ENCODE assay signal across 8 mouse cellular contexts in genomic region chr14:31604916-31605315, GRCm38 (mm10). TPM values are rescaled to one million over a fixed set of nuclear protein-coding genes. Genes with fewer than 3 reads are reported as not detected.
DNase-seq lines count a peak whose midpoint lies in the region; ATAC-seq and TF ChIP-seq lines count a peak whose summit lies in the region.

No protein-coding gene starts in this region.

- no peaks in the 10 kb centered on the region for H3K27me3 ChIP-seq in heart, adult 2 months (ENCODE audit: control insufficient read depth, insufficient read depth, low read length)

- no peak overlapping the region for H3K9ac ChIP-seq in heart, adult 2 months (ENCODE audit: low read depth, low read length)

- no peak for TF ChIP-seq POLR2A in heart, adult 2 months (IDR thresholded peaks at IDR 0.05; ENCODE audit: insufficient read depth, low read depth, low read length)

- 66% methylated on average over 5 of the region's 5 CpGs for WGBS in heart, adult 2 months

- H3K36me3 ChIP-seq in heart, adult 2 months (ENCODE audit: control insufficient read depth, insufficient read depth, low read length), result no peaks in the 10 kb centered on the region

- no peak for TF ChIP-seq EP300 in heart, adult 2 months (IDR thresholded peaks at IDR 0.05; ENCODE audit: insufficient read depth, low read depth, low read length)

- no peak overlapping the region for H3K4me3 ChIP-seq in heart, adult 2 months

- TF ChIP-seq CTCF in heart, adult 2 months (IDR thresholded peaks at IDR 0.05), result peak; percentile 75

- peak; percentile 6 to 37 for DNase-seq in heart, adult 2 months
- DNase-seq in heart, adult 11 months, result no peak
- DNase-seq in testis, postnatal 10 days (ENCODE audit: low spot score), result peak; percentile 56
- DNase-seq in testis, postnatal 14 days (ENCODE audit: low spot score), result no peak
- peak; percentile 53 for DNase-seq in kidney, postnatal 10 days
- peak; percentile 30 for DNase-seq in yolk sac, embryonic 10.5 days (ENCODE audit: low spot score)
- no peak for DNase-seq in adrenal gland, adult 18-20 months (ENCODE audit: low spot score in 2 of 2)

- no peaks in the 10 kb centered on the region for H3K4me1 ChIP-seq in heart, adult 2 months (ENCODE audit: control insufficient read depth, insufficient read depth, low read length)

- no peak for ATAC-seq in megakaryocyte-erythroid progenitor cell, adult 5-6 weeks (replicated peaks; ENCODE audit: low FRiP score, low TSS enrichment, poor library complexity, severe bottlenecking)

- H3K27ac ChIP-seq in heart, adult 2 months, result no peak overlapping the region

- no peaks in the 10 kb centered on the region for H3K79me2 ChIP-seq in heart, adult 2 months (replicated peaks; ENCODE audit: control insufficient read depth, insufficient read depth, low read length)

- intact Hi-C loops in heart, adult 2 months (cut with DNase I), result loop anchor here (1.0 kb wide), 1 partner anchor 86 kb away; no protein-coding TSS in a partner anchor

RNA-seq across cellular contexts. Expression of gene Colq, which starts 13.8 kb away (rescaled TPM):
- total RNA-seq in heart, adult 2 months (2021), result 10 to 100 TPM; 10.0 to 11.3 TPM
- polyA plus RNA-seq in heart, adult 2 months (2012; rRNA removed), result 12.6 and 14.7 TPM in 2 replicates
- total RNA-seq in megakaryocyte-erythroid progenitor cell, adult 5-6 weeks (2014; fragmentation: Nextera tagmentation), result 0.76 TPM in 1 of 2 replicates, not detected in the other
- not detected in 2 replicates for total RNA-seq in megakaryocyte-erythroid progenitor cell, adult 5-6 weeks (2017)
- total RNA-seq in adrenal gland, adult 18-20 months (2021), result not detected

RNA-seq across cellular contexts. Expression of gene Gm49387, which starts 35.8 kb away (rescaled TPM):
- under 1 TPM; 0.66 to 0.86 TPM for total RNA-seq in heart, adult 2 months (2021)
- polyA plus RNA-seq in heart, adult 2 months (2012; rRNA removed), result 2.4 TPM in 1 of 2 replicates, not detected in the other
- not detected in 2 replicates for total RNA-seq in megakaryocyte-erythroid progenitor cell, adult 5-6 weeks (2014; fragmentation: Nextera tagmentation)
- not detected in 2 replicates for total RNA-seq in megakaryocyte-erythroid progenitor cell, adult 5-6 weeks (2017)
- not detected for total RNA-seq in adrenal gland, adult 18-20 months (2021)

RNA-seq across cellular contexts. Expression of gene Btd, which starts 35.9 kb away (rescaled TPM):
- 10 to 100 TPM; 10.7 to 10.8 TPM for total RNA-seq in heart, adult 2 months (2021)
- 19.1 and 29.1 TPM in 2 replicates for polyA plus RNA-seq in heart, adult 2 months (2012; rRNA removed)
- 5.4 and 10.4 TPM in 2 replicates for total RNA-seq in megakaryocyte-erythroid progenitor cell, adult 5-6 weeks (2014; fragmentation: Nextera tagmentation)
- total RNA-seq in megakaryocyte-erythroid progenitor cell, adult 5-6 weeks (2017), result 5.6 and 7.4 TPM in 2 replicates
- total RNA-seq in adrenal gland, adult 18-20 months (2021), result 10 to 100 TPM; 41.3 to 57.0 TPM

RNA-seq across cellular contexts. Expression of gene Hacl1, which starts 36.2 kb away (rescaled TPM):
- 10 to 100 TPM in 1 of 2 experiments, 1 to 10 TPM in 1; 8.2 to 10.1 TPM for total RNA-seq in heart, adult 2 months (2021)
- 10.5 and 11.2 TPM in 2 replicates for polyA plus RNA-seq in heart, adult 2 months (2012; rRNA removed)
- 5.2 and 13.0 TPM in 2 replicates for total RNA-seq in megakaryocyte-erythroid progenitor cell, adult 5-6 weeks (2014; fragmentation: Nextera tagmentation)
- 15.4 and 29.6 TPM in 2 replicates for total RNA-seq in megakaryocyte-erythroid progenitor cell, adult 5-6 weeks (2017)
- 10 to 100 TPM; 46.3 to 46.8 TPM for total RNA-seq in adrenal gland, adult 18-20 months (2021)

Comparison
In these comparisons a context has a peak if more than half of its experiments do, and no peak if none do; other contexts are left out.
1. DNase-seq: peak in heart, adult 2 months (2 of 2), testis, postnatal 10 days (single experiment), kidney, postnatal 10 days (single experiment) and yolk sac, embryonic 10.5 days (single experiment); none in heart, adult 11 months (single experiment), testis, postnatal 14 days (single experiment) and adrenal gland, adult 18-20 months (0 of 2).
2. RNA of gene Colq, which starts 13.8 kb away (total RNA-seq): 10.0 to 11.3 TPM in heart, adult 2 months; 0.76 TPM in megakaryocyte-erythroid progenitor cell, adult 5-6 weeks and not detected in adrenal gland, adult 18-20 months; every median in the first group is over 4 times any median in the second.